Mouse (Mus musculus) common myeloid progenitor, adult 5-6 weeks (primary cell): ENCODE measurements around the gene Atp2b4. TPM values are rescaled to one million over a fixed set of nuclear protein-coding genes. Genes with fewer than 3 reads are reported as not detected.

Source experiments
- ATAC-seq: replicated peaks from 2 replicates; pipeline ENCODE4 v1.8.0; 2016; ENCODE audit warnings: low read depth, mild to moderate bottlenecking, moderate TSS enrichment, inconsistent platforms; ENCODE audit not compliant: poor library complexity, severe bottlenecking
- total RNA-seq: library from RNA; stranded (forward); fragments of 200-1000, 187-1606 nt; gene quantifications from 2 replicates; pipeline ENCODE4 v1.2.3, GENCODE M21; 2017

The Atp2b4 gene
- total RNA-seq, 1 experiment from 2014 or later = 63.4 TPM

DNA sequence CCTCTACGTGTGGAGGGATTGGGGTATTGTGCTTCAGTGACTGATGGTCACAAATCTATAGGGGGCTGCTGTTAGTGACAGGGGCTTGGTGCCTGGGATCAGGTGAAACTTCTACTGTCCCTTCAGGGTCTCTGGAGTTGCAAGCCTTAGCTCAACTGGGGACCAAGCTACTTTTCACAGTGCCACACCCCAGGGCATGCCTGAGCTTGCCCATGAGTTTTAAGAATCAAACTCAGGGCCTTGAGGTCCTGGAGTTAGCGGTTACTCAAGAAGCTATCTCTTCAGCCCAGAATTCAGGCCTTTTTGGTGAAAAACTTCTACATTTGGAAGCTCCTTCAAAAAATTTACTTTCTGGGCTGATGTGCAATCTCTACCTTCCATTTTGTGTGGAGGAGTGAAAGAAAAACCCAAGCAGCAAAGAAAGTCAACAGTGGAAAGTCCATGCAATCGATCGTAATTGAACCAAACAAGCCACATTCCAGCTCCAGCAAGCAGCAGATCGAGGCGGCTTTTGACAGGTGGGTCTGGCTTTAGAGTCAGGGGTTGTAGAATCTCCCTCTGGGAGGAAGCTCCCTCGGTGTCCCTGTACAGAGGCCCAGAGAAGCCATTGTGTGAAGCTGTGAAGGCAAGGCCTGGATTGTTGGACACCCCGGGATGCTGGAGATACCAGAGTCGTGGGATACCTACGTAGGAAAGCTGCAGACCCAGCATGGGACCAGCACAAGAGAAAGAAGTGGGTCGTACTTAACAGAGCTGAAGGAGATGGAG, 136.5 kb downstream of the Atp2b4 start:
- ATAC-seq = no peak

DNA sequence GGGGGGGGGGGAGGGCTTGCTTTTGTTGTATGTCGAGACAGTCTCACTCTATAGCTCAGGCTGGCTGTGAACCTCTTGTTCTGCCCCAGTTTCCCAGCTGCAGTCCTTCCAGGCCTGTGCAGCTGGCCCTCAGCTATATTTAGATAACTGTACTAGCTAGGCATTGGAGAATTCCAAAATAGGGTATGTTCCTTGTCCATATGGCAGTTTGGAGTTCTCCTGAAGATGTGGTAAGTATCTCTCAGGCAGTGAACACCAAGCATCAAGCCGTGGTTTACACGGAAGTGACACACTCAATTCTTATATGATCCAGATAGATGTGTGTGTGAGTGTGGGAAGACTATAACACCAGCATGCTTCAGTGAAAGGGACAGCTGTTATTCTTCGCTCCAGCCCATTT, 137.4 kb downstream of the Atp2b4 start:
- no peak for ATAC-seq

DNA sequence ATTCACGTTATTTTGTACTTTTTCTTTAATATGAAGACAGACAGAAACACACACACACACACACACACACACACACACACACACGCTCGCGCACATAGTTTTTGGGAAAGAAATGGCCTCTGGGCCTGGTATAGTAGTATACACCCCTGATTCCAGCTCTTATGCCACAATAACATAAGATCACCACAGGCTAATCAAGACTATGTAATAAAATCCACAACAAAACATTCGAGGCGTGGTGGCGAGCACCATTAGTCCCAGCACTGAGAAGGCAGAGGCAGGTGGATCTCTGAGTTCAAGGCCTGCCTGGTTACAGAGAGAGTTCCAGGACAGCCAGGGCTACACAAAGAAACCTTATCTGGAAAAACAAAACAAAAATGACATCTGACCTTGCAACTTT, 137.9 kb downstream of the Atp2b4 start:
- no peak for ATAC-seq

DNA sequence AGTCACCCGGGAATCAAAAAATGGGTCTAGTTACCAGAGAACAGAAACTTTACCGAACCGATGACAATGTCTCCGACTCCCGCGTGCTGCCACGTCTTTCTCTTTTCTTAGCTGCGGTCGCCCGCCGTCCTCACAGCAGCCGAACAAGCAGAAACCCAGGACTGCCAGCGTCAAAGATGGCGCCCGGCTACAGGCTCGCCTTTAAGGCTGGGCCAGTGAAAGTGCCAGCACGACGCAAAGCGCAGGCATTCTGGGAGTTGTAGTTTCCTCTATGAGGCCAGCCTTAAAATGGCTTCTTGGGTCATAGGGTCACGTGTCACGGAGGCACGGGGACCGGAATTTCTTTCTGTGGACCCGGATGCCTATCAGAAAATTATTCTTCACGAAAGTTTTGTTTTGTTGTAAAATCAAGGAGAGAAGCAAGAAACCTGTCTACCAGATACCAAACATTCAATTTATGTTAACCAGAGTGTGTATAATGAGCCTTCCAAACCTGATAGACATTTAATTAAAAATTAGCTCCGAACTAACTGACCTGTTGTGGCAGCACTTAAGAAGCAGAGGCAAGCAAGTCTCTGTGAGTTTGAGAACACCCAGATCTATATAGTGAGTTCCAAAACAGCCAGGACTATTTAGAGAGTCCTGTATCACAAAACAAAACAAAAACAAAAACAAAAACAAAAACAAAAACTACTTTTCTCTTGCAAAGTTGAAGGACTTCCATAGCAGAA, 139.5 kb downstream of the Atp2b4 start, which contains the start of gene Gm38394:
TSS of gene Gm38394 (minus strand) at position 116 of the 731 bp plus-strand sequence.
- peak; percentile 99 for ATAC-seq

DNA sequence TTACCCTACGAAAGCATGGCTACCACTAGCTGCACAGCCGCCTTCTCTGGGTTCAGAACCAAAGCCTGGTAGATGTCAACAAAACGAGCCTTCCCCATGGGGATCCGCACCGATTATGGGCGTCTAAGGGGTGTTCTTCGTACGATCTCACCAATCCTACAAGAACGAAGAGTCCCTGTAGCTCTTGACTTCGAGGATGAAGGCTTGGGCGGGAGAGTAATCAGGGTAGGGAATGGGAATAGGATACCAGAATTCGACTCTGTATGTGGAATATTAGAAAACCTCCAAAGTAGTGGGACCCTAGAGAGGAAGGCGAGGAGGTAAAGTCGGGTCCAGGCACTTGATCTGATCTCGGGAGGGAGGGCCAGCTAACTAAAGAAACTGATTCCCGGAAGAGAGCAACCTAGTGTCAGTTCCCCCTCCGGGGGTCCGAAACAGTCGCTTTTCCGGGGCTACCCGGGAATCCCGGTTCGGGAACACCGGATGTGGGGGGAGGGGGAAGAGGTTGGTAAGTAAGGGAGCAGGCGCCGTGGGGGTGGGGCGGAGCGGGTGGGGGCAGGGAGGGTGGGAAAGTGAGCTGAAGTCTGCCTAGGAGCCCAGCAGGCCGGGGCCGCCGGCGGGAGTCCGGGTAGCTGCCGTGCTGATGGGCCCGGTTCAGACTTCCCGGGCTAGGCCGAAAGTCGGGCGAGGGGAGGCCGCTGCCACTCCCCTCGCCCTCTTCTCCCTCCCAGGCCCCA, 140.2 kb downstream of the Atp2b4 start, which contains the start of gene Zbed6:
TSS of gene Zbed6 (minus strand) at position 420 of the 737 bp plus-strand sequence.
- ATAC-seq = peak; percentile 33

DNA sequence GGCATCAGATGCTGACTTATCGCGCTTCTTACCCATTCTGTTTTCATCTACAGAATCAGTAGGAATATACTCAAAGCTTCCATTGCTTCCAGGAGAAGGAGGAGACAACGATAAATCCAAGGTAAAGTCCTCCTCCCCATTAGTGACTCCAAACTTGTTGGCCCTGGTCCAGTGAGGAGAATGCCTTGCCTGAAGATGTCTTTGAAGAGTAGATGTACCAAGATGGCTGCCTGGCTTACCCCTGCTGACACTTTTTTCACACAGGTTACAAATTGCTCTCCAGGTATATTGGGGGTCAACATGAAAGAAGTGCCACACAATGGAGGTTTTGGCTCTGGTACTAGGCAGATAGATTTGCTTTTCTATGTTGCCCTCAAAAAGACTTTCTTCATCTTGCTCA, 142.0 kb downstream of the Atp2b4 start:
- ATAC-seq = no peak

DNA sequence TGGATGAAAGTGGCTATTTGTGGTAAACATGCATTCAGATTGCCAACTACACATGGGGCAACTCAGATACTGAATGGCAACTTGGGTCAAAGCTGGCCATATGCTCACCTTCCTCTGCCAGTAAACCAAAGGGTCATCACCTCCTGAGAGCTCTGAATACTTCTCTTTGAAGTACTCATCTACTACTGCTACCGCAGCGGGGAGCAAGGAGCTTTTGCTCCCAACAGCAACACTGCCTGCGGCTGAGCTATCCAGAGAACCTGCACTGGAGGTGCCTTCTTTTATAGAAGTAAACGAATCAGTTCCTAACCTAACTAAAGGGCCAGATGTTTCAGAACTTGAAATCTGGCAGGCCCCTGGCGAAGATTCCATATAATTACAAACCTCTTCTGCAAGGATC, 144.0 kb downstream of the Atp2b4 start:
- no peak for ATAC-seq

DNA sequence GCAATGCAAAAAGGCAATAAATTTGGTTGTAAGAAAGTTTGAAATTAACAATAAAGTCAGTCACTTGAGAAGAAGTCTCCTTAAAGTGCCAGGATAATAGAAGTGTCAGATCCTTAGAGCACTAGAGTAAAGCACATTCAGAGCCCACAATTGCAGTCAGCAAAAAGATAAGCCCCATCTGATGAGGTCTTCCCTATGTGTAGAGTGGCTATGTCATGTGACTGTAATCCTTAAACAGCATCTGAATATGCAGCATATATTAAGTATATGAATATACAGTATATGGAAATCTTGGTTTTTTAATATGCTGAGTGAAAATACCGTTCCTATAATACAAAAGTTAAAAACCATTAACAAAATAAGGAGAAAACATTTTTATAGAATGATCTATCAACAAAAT, 147.8 kb downstream of the Atp2b4 start:
- ATAC-seq = no peak

DNA sequence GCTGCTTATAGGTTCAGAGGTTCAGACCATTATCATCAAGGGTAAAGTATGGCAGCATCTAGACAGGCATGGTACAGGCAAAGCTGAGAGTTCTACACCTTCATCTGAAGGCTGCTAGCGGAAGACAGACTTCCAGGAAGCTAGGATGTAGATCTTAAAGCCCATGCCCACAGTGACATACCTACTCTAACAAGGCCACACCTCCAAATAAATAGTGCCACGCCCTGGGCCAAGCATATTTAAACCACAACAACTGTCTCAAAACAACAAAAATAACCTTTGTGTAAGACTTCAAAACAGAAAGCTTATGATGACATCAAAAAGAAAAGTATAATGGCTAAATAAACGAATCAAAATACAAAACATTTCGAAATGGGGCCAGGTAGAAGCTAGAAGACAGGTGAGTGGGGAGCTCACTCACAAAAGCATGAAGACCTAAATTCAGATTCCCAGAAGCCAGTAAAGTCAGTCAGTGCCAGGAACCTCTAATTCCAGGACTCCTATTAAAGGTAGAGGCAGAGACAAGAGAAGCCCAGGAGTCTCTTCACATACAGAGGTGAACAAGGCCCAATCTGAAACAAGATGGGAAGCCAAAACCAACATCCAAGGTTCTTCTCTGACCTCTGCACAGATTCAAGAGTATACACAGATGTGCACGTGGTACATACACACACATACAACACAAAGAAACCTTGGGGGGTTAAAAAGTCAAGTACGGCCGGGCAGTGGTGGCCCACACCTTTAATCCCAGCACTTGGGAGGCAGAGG, 150.4 kb downstream of the Atp2b4 start:
- ATAC-seq = no peak

Other genes starting within 250 kb of the Atp2b4 start
- gene Snrpe, start 190.8 kb downstream of the Atp2b4 start, total RNA-seq = 435 and 557 TPM in 2 replicates
- 15.1 and 22.3 TPM in 2 replicates for gene Zbed6, start 140.2 kb downstream of the Atp2b4 start, total RNA-seq
- 12.5 and 13.7 TPM in 2 replicates for gene Gm38394, start 139.7 kb downstream of the Atp2b4 start, total RNA-seq
- gene Lax1, start 110.9 kb downstream of the Atp2b4 start, total RNA-seq = 1.5 and 7.8 TPM in 2 replicates
- not detected in 2 replicates for gene Optc, start 107.0 kb upstream of the Atp2b4 start, total RNA-seq
- not detected in 2 replicates for gene Prelp, start 120.4 kb upstream of the Atp2b4 start, total RNA-seq
- not detected in 2 replicates for gene Fmod, start 236.2 kb upstream of the Atp2b4 start, total RNA-seq